Mouse (Mus musculus) megakaryocyte, embryonic 14.5 days (primary cell): Measurements from ENCODE around the gene Gm42688.

ENCODE experiments used
- FLI1 ChIP-seq: IDR thresholded peaks from 2 replicates; pipeline ENCODE4 v1.6.1; 2012; ENCODE audit warnings: low read length, inconsistent platforms, mixed read lengths
- GATA1 ChIP-seq: IDR thresholded peaks from 3 replicates; pipeline ENCODE4 v1.6.1; 2012; ENCODE audit warnings: mixed read lengths, low read length, inconsistent platforms, borderline replicate concordance

GRCm38 (mm10) chr6:83080210-83080609 lies 21.2 kb upstream of the Gm42688 start:
- TF ChIP-seq GATA1 (no peak), FLI1 (no peak)
